Mouse (Mus musculus) lung, adult 2 months (tissue): ENCODE results near the gene Olfr373. TPM values are rescaled to one million over a fixed set of nuclear protein-coding genes. Genes with fewer than 3 reads are reported as not detected.

Experiments used
- DNase-seq: peaks from one replicate; pipeline ENCODE4 v3.0.0; 2022
- H3K4me1 ChIP-seq: fragments of 200-500 bp; 2 replicates; pipeline ENCODE4 v1.6.1; 2011; ENCODE audit warnings: low read length; ENCODE audit not compliant: control insufficient read depth, insufficient read depth
- H3K4me3 ChIP-seq: fragments of 200-500 bp; replicated peaks from 2 replicates; pipeline ENCODE3; 2011; ENCODE audit warnings: low read depth, mild to moderate bottlenecking, control low read depth, low read length; ENCODE audit errors: extremely low read depth
- CTCF ChIP-seq: fragments of 200-500 bp; IDR thresholded peaks from 2 replicates; pipeline ENCODE4 v1.5.1; 2011; ENCODE audit warnings: mild to moderate bottlenecking, low read length, control low read depth; ENCODE audit not compliant: insufficient read depth
- POLR2A ChIP-seq: fragments of 200-500 bp; IDR thresholded peaks from 2 replicates; pipeline ENCODE4 v1.6.1; 2011; ENCODE audit warnings: low read depth, mild to moderate bottlenecking, control low read depth, low read length, borderline replicate concordance; ENCODE audit errors: extremely low read depth
- WGBS: fragments of 180-500 bp; shearing (Covaris S2); methylation state at CpG from one replicate; pipeline ENCODE4 v1.1.7; 2018; 5-methylcytosine and 5-hydroxymethylcytosine counted together
- polyA plus RNA-seq: library from polyadenylated mRNA; depleted of rRNA; stranded (reverse); fragments of >200 nt; gene quantifications from 2 replicates; pipeline ENCODE4 v1.2.3, GENCODE M21; 2012

The Olfr373 gene
- polyA plus RNA-seq, 1 experiment = not detected

GRCm38 (mm10) chr8:72132891-72133290 lies 49.9 kb downstream of the Olfr373 start:
- peaks cover 10% of the 10 kb centered on the region for H3K4me1 ChIP-seq
- WGBS = 61% methylated on average over 1 of the region's 1 CpGs
- no peak for TF ChIP-seq POLR2A
- no peak for TF ChIP-seq CTCF
- no peak overlapping the region for H3K4me3 ChIP-seq
- no peak for DNase-seq

DNA sequence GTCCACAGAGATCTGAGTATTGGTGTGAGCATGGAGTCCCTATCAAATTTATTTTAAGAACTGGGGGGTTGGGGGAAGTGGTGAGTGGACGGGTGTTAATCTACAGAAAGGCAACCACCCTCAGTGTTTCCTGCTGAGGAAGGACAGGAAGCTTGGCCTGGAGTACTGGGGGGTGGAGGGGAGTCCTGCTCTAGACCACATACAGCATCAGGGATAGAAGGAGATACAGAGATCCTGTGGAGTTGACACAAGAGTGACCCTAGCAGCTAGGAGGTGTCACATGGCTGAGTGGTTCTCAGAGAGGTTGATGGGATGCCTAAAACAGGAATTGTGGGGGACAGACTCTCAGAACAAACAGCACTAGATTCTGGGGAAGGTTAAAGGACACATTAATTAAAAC lies 50.5 kb downstream of the Olfr373 start:
- DNase-seq = no peak

GRCm38 (mm10) chr8:72134756-72135445 lies 51.9 kb downstream of the Olfr373 start, which contains the start of gene Tpm4:
Tpm4 (plus strand) TSS chr8:72134975.
- DNase-seq = peak; percentile 71
- WGBS = under 1% methylated on average over 46 of the region's 49 CpGs
- TF ChIP-seq POLR2A = peak; percentile 83; the same call in 1 of the 2 replicates
- TF ChIP-seq CTCF = no peak
- Histone ChIP-seq H3K4me1 (peaks cover 10% of the 10 kb centered on the region), H3K4me3 (peak within 1 kb of the TSS; percentile 90)

More for the DNA sequence above, 50.5 kb downstream of the Olfr373 start:
- TF ChIP-seq POLR2A = no peak
- TF ChIP-seq CTCF = no peak
- WGBS = 25% methylated on average over 1 of the region's 1 CpGs
- H3K4me1 ChIP-seq = peaks cover 10% of the 10 kb centered on the region
- no peak overlapping the region for H3K4me3 ChIP-seq

DNA sequence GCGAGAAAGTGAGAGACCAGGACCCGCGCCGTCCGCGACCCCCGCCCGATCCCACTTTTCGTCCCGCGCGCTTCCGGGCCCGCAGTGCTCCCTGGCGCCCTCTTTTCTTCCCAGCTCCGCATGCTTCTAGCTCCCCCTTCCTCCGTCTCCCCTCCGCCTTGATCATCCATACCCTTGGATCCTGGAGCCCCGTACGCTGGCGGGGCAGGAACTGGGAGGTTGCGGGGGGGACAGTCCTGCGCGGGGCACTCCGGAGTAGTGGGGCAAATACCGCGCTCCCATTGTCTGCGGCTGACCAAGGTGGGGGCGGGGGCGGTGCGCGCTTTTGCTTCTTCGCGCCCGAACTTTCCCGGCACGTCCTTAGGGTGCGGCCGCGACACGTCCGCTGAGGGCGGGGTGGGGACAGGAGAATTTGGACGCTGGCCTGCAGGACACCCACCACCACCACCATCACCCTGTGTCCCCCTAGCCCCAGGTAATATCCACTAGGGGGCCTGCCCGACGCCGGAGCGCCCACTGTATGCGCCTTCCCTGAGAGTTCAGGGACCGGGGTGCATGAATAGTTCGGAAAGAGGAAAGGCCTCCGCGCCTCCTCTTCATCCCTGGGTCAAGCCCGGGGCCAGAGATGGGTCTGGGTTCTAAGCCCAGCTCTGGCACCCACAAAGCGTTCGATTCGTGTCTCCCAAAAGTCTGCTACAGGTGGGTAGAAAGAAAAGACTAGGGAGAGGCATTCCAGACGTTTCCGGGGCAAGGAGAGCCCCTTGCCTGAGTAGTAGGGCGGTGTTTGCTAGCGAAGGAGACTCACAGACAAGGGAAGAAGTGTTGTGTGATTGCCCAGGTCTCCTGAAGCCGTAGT lies 52.7 kb downstream of the Olfr373 start:
- peak overlapping the region; percentile 90 for H3K4me3 ChIP-seq
- DNase-seq = peak; percentile 73
- under 1% methylated on average over 61 of the region's 62 CpGs for WGBS
- peaks cover 10% of the 10 kb centered on the region for H3K4me1 ChIP-seq
- TF ChIP-seq POLR2A = no peak
- no peak for TF ChIP-seq CTCF

DNA sequence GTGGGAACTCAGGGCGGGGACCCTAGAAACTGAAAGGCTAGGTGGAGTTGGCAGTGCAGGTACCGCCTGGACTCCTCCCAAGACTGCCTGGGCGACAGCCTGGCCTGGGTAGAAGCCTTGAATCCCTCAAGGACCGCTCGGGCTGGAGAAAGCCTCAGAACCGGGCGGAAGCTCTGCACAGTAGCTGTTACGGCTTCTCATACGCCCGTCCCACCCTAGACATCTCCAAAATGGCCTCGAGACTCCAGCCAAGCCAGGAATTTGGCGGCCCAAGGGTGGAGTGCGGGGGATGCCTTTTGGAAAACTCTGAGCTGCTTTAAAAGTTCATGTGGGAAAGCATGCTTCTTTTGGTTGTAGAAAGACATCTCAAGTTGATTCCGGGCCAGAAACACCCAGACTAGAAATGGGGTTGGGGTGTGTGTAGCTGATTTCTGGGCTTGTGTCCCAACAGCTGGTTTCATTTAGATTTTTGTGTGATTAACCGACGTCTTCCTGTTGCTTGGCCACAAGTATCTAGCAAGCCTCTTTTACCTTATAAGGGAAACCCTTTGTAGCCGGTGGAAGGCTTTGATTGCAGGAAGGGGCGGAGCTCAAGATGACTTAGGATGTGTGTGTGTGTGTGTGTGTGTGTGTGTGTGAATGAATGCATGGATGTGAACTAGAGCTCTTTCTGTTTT lies 53.5 kb downstream of the Olfr373 start:
- WGBS = 1% methylated on average over 18 of the region's 18 CpGs
- peak; percentile 59 for DNase-seq
- TF ChIP-seq CTCF (no peak), POLR2A (peak; percentile 61; the same call in 1 of the 2 replicates)
- Histone ChIP-seq H3K4me3 (peak overlapping the region; percentile 90), H3K4me1 (peaks cover 10% of the 10 kb centered on the region)

DNA sequence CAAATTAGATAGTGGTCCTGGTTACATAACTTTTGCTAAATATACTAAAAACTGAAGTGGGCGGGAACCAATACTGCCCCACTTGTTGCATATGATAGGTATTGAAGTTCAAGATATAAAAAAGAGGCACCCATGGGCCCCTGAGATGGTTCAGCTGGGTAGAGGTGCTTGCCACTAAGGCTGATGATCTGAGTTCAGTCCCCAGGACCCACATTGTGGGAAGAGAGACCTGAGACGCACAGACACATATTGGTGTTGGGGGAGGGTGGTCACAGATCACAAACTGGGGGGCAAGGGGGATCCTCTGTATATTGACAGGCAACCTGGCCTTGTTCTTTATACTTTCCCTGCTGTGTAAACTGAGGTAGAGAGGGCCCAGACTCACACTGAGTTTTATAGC lies 54.5 kb downstream of the Olfr373 start:
- WGBS = 79% methylated on average over 2 of the region's 2 CpGs
- TF ChIP-seq CTCF (no peak), POLR2A (no peak)
- Histone ChIP-seq H3K4me3 (no peak overlapping the region), H3K4me1 (peaks cover 12% of the 10 kb centered on the region)
- no peak for DNase-seq

GRCm38 (mm10) chr8:72138456-72138855 lies 55.5 kb downstream of the Olfr373 start:
- H3K4me1 ChIP-seq = peaks cover 9% of the 10 kb centered on the region
- no peak for DNase-seq
- WGBS = 97% methylated on average over 5 of the region's 5 CpGs
- no peak overlapping the region for H3K4me3 ChIP-seq
- TF ChIP-seq CTCF (no peak), POLR2A (no peak)

DNA sequence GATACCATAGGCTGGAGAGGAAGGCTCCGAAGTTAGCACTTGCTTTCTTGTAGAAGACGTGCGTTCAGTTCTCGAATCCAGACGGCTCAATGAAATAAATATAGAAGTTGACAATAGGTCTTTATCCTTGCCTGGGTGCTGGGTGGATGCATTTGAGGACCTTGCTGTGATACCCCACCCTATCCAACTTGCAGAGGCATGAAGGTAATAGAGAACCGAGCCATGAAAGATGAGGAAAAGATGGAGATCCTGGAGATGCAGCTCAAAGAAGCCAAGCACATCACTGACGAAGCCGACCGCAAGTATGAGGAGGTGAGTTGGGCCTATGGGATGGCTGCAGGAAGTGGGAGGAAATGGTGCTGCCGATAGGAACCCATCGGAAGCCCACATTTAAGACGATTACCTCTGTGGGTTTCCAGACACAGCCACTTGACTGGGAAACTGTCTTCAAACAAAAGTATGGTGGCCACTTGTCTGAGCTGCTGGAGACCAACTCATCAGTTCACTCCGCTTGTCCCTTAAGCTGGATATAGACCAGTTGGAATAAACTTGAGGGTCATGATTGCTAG lies 60.4 kb downstream of the Olfr373 start:
- no peak for DNase-seq
- Histone ChIP-seq H3K4me3 (no peak overlapping the region), H3K4me1 (peaks cover 9% of the 10 kb centered on the region)
- 87% methylated on average over 13 of the region's 13 CpGs for WGBS
- TF ChIP-seq POLR2A (no peak), CTCF (no peak)

DNA sequence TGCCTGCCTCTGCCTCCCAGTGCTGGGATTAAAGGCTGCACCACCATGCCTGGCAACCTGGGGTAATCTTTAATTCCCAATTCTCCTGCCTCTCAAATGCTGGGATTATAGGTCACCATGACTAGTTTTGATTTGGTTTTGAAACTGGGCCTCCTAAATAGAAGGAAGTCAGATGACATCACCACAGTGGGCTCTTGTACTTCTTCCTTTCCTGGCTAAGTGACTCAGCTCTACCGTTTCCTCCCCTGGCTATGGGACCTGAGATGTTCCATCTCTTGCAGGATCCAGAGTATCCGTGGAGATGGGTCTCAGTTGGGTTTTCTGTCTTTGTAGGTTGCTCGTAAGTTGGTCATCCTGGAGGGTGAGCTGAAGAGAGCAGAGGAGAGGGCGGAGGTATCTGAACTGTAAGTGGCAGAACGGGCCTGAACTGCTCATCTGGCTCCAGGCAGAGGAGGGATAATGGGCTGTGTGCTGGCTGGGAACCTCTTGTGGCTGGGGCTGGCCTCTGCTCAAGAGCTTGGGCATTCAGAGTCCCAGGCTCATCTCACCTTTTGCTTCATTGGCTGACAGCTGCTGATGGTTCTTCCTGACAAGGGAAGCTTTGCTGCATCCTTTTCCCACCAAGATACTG lies 61.5 kb downstream of the Olfr373 start:
- TF ChIP-seq CTCF (no peak), POLR2A (no peak)
- no peak overlapping the region for H3K4me3 ChIP-seq
- WGBS = 76% methylated on average over 5 of the region's 5 CpGs
- H3K4me1 ChIP-seq = peaks cover 9% of the 10 kb centered on the region
- DNase-seq = no peak
